Mouse (Mus musculus) ES-Bruce4 (cell line): Measurements from ENCODE around the gene Sept11.

Experiments used
- CTCF ChIP-seq: IDR thresholded peaks from one replicate; pipeline ENCODE4 v1.8.1; 2011; ENCODE audit warnings: low read depth, low read length
- POLR2A ChIP-seq: IDR thresholded peaks from one replicate; pipeline ENCODE4 v1.8.1; 2011; ENCODE audit warnings: low read length; ENCODE audit not compliant: insufficient read depth

DNA sequence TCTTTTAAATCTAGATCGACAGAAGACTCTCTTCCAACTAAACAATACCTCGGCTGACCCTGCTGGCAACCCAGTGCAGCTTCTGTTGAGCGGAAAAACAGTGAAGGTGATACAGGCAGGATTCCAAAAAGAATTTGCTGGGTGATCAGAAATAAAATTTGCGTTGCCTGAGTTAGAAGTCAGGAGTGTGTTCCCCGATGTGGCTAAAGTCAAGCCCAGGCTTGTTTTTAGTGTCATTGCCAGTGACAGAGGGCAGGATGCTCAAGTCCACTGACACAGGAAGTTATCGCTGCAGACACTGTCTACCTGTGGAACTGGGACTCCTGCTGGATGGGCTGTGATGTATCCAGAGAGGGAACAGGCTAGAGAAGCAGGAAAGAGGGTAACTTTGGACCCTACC lies 5.0 kb downstream of the Sept11 start:
- TF ChIP-seq POLR2A (no peak), CTCF (no peak)
